Mouse (Mus musculus) granulocyte monocyte progenitor cell, adult 5-6 weeks (primary cell): Measurements from ENCODE around the gene Supt5. TPM values are rescaled to one million over a fixed set of nuclear protein-coding genes. Genes with fewer than 3 reads are reported as not detected.

ENCODE experiments used
- total RNA-seq, 2 experiments: library from RNA; stranded (forward) in 1 of 2; stranded (reverse) in 1 of 2; fragments of 200-712, 200-1000 nt in 1 of 2; fragments of >200 nt in 1 of 2; fragmentation: Nextera tagmentation in 1 of 2; gene quantifications; 2 replicates each; pipeline ENCODE4 v1.2.3; 2014 to 2017

Gene Supt5
- total RNA-seq, 2 experiments from 2014 or later = 64.1 to 81.1 TPM

Other genes starting within 250 kb of the Supt5 start
- not detected in 2 replicates for gene 9530053A07Rik, start 209.3 kb downstream of the Supt5 start, total RNA-seq (2014; fragmentation: Nextera tagmentation)
- not detected in 2 replicates for gene 9530053A07Rik, start 209.3 kb downstream of the Supt5 start, total RNA-seq (2017)
- 226 and 268 TPM in 2 replicates for gene Fbl, start 169.0 kb downstream of the Supt5 start, total RNA-seq (2014; fragmentation: Nextera tagmentation)
- 234 and 267 TPM in 2 replicates for gene Fbl, start 169.0 kb downstream of the Supt5 start, total RNA-seq (2017)
- gene Dyrk1b, start 159.3 kb downstream of the Supt5 start, total RNA-seq (2014; fragmentation: Nextera tagmentation) = 1.2 and 4.1 TPM in 2 replicates
- 2.3 and 3.2 TPM in 2 replicates for gene Dyrk1b, start 159.3 kb downstream of the Supt5 start, total RNA-seq (2017)
- gene Eid2, start 70.9 kb downstream of the Supt5 start, total RNA-seq (2014; fragmentation: Nextera tagmentation) = 1.2 and 2.3 TPM in 2 replicates
- 2.0 and 2.8 TPM in 2 replicates for gene Eid2, start 70.9 kb downstream of the Supt5 start, total RNA-seq (2017)
- 1.2 and 2.1 TPM in 2 replicates for gene Eid2b, start 61.0 kb downstream of the Supt5 start, total RNA-seq (2014; fragmentation: Nextera tagmentation)
- 1.6 and 1.9 TPM in 2 replicates for gene Eid2b, start 61.0 kb downstream of the Supt5 start, total RNA-seq (2017)
- not detected in 2 replicates for gene Selenov, start 47.6 kb downstream of the Supt5 start, total RNA-seq (2014; fragmentation: Nextera tagmentation)
- gene Selenov, start 47.6 kb downstream of the Supt5 start, total RNA-seq (2017) = not detected in 2 replicates
- gene Dll3, start 36.5 kb downstream of the Supt5 start, total RNA-seq (2014; fragmentation: Nextera tagmentation) = not detected in 2 replicates
- gene Dll3, start 36.5 kb downstream of the Supt5 start, total RNA-seq (2017) = 0.10 TPM in 1 of 2 replicates, not detected in the other
- gene Timm50, start 26.7 kb downstream of the Supt5 start, total RNA-seq (2014; fragmentation: Nextera tagmentation) = 60.1 and 83.1 TPM in 2 replicates
- gene Timm50, start 26.7 kb downstream of the Supt5 start, total RNA-seq (2017) = 45.8 and 47.7 TPM in 2 replicates
- gene Rps16, start 11.9 kb upstream of the Supt5 start, total RNA-seq (2014; fragmentation: Nextera tagmentation) = 4,181 and 4,473 TPM in 2 replicates
- gene Rps16, start 11.9 kb upstream of the Supt5 start, total RNA-seq (2017) = 929 and 980 TPM in 2 replicates
- 4.1 and 6.1 TPM in 2 replicates for gene Plekhg2, start 33.9 kb upstream of the Supt5 start, total RNA-seq (2014; fragmentation: Nextera tagmentation)
- gene Plekhg2, start 33.9 kb upstream of the Supt5 start, total RNA-seq (2017) = 0.88 and 1.1 TPM in 2 replicates
- gene Zfp36, start 41.5 kb upstream of the Supt5 start, total RNA-seq (2014; fragmentation: Nextera tagmentation) = 37.1 and 55.8 TPM in 2 replicates
- 30.8 and 41.3 TPM in 2 replicates for gene Zfp36, start 41.5 kb upstream of the Supt5 start, total RNA-seq (2017)
- gene Med29, start 54.0 kb upstream of the Supt5 start, total RNA-seq (2014; fragmentation: Nextera tagmentation) = 19.2 and 25.5 TPM in 2 replicates
- 16.7 and 18.5 TPM in 2 replicates for gene Med29, start 54.0 kb upstream of the Supt5 start, total RNA-seq (2017)
- gene Paf1, start 54.2 kb upstream of the Supt5 start, total RNA-seq (2014; fragmentation: Nextera tagmentation) = 97.6 and 111 TPM in 2 replicates
- gene Paf1, start 54.2 kb upstream of the Supt5 start, total RNA-seq (2017) = 136 and 170 TPM in 2 replicates
- 420 and 510 TPM in 2 replicates for gene Gmfg, start 98.7 kb upstream of the Supt5 start, total RNA-seq (2014; fragmentation: Nextera tagmentation)
- 682 and 721 TPM in 2 replicates for gene Gmfg, start 98.7 kb upstream of the Supt5 start, total RNA-seq (2017)
- gene Lrfn1, start 113.2 kb upstream of the Supt5 start, total RNA-seq (2014; fragmentation: Nextera tagmentation) = 0.80 and 1.7 TPM in 2 replicates
- 0.36 and 0.52 TPM in 2 replicates for gene Lrfn1, start 113.2 kb upstream of the Supt5 start, total RNA-seq (2017)
- not detected in 2 replicates for gene Ifnl2, start 171.7 kb upstream of the Supt5 start, total RNA-seq (2014; fragmentation: Nextera tagmentation)
- gene Ifnl2, start 171.7 kb upstream of the Supt5 start, total RNA-seq (2017) = not detected in 2 replicates
- gene Ifnl3, start 184.1 kb upstream of the Supt5 start, total RNA-seq (2014; fragmentation: Nextera tagmentation) = not detected in 2 replicates
- gene Ifnl3, start 184.1 kb upstream of the Supt5 start, total RNA-seq (2017) = not detected in 2 replicates
- not detected in 2 replicates for gene Sycn, start 202.1 kb upstream of the Supt5 start, total RNA-seq (2014; fragmentation: Nextera tagmentation)
- gene Sycn, start 202.1 kb upstream of the Supt5 start, total RNA-seq (2017) = not detected in 2 replicates
- not detected in 2 replicates for gene Nccrp1, start 208.5 kb upstream of the Supt5 start, total RNA-seq (2014; fragmentation: Nextera tagmentation)
- not detected in 2 replicates for gene Nccrp1, start 208.5 kb upstream of the Supt5 start, total RNA-seq (2017)